Mouse (Mus musculus): ENCODE results near the gene Ccer2.

GRCm38 (mm10) chr7:28771867-28772266 lies 15.9 kb downstream of the Ccer2 start:
- TF ChIP-seq CTCF (IDR thresholded peaks at IDR 0.05; ENCODE audit: control insufficient read depth, insufficient read depth, insufficient read length) (no peak), CEBPB (IDR thresholded peaks at IDR 0.05; ENCODE audit: low read depth) (no peak), USF1 (IDR thresholded peaks at IDR 0.05; ENCODE audit: low read depth) (no peak), FOSL1 (IDR thresholded peaks at IDR 0.05; ENCODE audit: insufficient read depth, low read length, poor library complexity, severe bottlenecking) (no peak), MYOD1 (IDR thresholded peaks at IDR 0.05; ENCODE audit: control insufficient read depth, insufficient read length, low read depth) (no peak), MAX (IDR thresholded peaks at IDR 0.05) (no peak), MYOG (IDR thresholded peaks at IDR 0.05; ENCODE audit: control insufficient read depth, extremely low read depth, insufficient read length) (no peak)
